Comparison of ENCODE assay signal across 10 mouse cellular contexts in the genomic region with DNA sequence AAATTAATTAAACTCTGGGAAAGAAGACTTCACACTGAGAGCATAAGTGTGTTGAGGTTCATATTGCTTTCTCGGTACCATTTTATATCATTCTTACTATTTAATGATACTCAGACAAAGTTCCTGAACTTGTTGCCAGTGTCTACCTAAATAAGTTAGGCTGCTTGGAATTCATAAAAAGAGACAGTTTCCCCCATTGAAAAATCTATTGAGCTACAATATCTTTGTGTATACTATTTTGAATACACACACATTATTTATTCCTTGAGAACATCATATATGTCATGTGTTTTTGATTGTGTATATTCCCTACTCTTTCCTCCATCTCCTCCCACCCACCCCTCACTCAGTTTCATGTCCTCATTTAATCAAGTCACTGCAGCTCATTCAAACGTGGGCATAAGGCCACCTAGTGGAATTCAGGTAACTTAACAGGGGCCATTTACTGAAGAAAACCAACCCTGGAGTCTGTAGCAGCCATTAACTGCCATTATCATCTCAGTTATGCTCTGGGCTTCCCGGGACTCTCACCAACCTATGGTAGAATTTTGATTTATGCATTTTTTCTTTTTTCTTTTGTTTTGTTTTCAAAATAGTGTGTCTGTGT. TPM values are rescaled to one million over a fixed set of nuclear protein-coding genes. Genes with fewer than 3 reads are reported as not detected.
DNase-seq lines count a peak whose midpoint lies in the region; ATAC-seq and TF ChIP-seq lines count a peak whose summit lies in the region.
"Had no signal": no experiment of that assay in that cellular context is flagged by ENCODE, and none has a peak within 500 bp of the region (broad histone marks: within the 10 kb centered on the region; RNA-seq: fewer than 3 reads in every experiment).

No protein-coding gene starts in this region.

- H3K4me3 ChIP-seq in left cerebral cortex, adult 2 months: peak overlapping the region; percentile 34; the same call in 1 of the 2 replicates
- H3K4me3 ChIP-seq in liver, embryonic 11.5 days (ENCODE audit: low read depth, low read length): no peak overlapping the region
- H3K4me3 ChIP-seq: embryonic facial prominence, embryonic 12.5 days had no signal

- H3K27me3 ChIP-seq in liver, embryonic 11.5 days (replicated peaks; ENCODE audit: control insufficient read depth, insufficient read depth, low read length): no peaks in the 10 kb centered on the region
- no peaks in the 10 kb centered on the region for H3K27me3 ChIP-seq in splenic B cell, adult 2 months (ENCODE audit: control insufficient read depth, insufficient read depth, low read length, poor library complexity, severe bottlenecking)
- H3K27me3 ChIP-seq: embryonic facial prominence, embryonic 12.5 days had no signal

- DNase-seq in left cerebral cortex, adult 2 months (ENCODE audit: extremely low spot score in 1 of 2, low spot score in 2 of 2): no peak
- no peak for DNase-seq in left cerebral cortex, adult 9 months (ENCODE audit: low spot score in 2 of 2)
- DNase-seq in adipocyte (ENCODE audit: low spot score): peak; percentile 87
- DNase-seq in liver, embryonic 11.5 days (ENCODE audit: low spot score): no peak
- DNase-seq in splenic B cell, adult 2 months (ENCODE audit: low read depth, low spot score): peak; percentile 77
- no peak for DNase-seq in urinary bladder, postnatal 36 days (ENCODE audit: low spot score in 2 of 2)
- no peak for DNase-seq in gastrocnemius, postnatal 14 days
- no peak for DNase-seq in kidney, adult 8-10 months

- peak; percentile 38 for TF ChIP-seq CTCF in left cerebral cortex, adult 2 months (IDR thresholded peaks at IDR 0.05)

- no peaks in the 10 kb centered on the region for H3K9me3 ChIP-seq in liver, embryonic 11.5 days (ENCODE audit: control insufficient read depth, low read length)
- H3K9me3 ChIP-seq: embryonic facial prominence, embryonic 12.5 days had no signal

- intact Hi-C loops in left cerebral cortex, adult 2 months (cut with DNase I): no loop called here
- intact Hi-C loops in gastrocnemius, postnatal 14 days (cut with DNase I; ENCODE audit: low total_unique reads): no loop called here

- WGBS in liver, embryonic 11.5 days: 44% methylated on average over 3 of the region's 3 CpGs

- H3K4me2 ChIP-seq in liver, embryonic 11.5 days: peak overlapping the region; percentile 57
- H3K4me2 ChIP-seq: embryonic facial prominence, embryonic 12.5 days had no signal

- ATAC-seq in liver, embryonic 11.5 days (replicated peaks; ENCODE audit: low FRiP score): no peak

- no peaks in the 10 kb centered on the region; the same call in 1 of the 2 replicates for H3K4me1 ChIP-seq in liver, embryonic 11.5 days (replicated peaks; ENCODE audit: control insufficient read depth, insufficient read depth, low read length)
- H3K4me1 ChIP-seq: embryonic facial prominence, embryonic 12.5 days had no signal

- no peaks in the 10 kb centered on the region for H3K36me3 ChIP-seq in liver, embryonic 11.5 days (ENCODE audit: control insufficient read depth, insufficient read depth, low read length)
- no peaks in the 10 kb centered on the region; the same call in 1 of the 2 replicates for H3K36me3 ChIP-seq in splenic B cell, adult 2 months (ENCODE audit: control insufficient read depth, insufficient read depth, low read length, poor library complexity, severe bottlenecking)
- H3K36me3 ChIP-seq: embryonic facial prominence, embryonic 12.5 days had no signal

- no peak overlapping the region for H3K9ac ChIP-seq in liver, embryonic 11.5 days (ENCODE audit: low read depth, low read length)
- H3K9ac ChIP-seq: embryonic facial prominence, embryonic 12.5 days had no signal

- peak overlapping the region; percentile 76 for H3K27ac ChIP-seq in left cerebral cortex, adult 2 months
- H3K27ac ChIP-seq in liver, embryonic 11.5 days (ENCODE audit: low read depth, low read length): no peak overlapping the region
- H3K27ac ChIP-seq: embryonic facial prominence, embryonic 12.5 days had no signal

RNA-seq across cellular contexts. Expression of a gene that starts 0.7 kb away (rescaled TPM):
- 1 to 10 TPM; 1.3 to 1.7 TPM for total RNA-seq in left cerebral cortex, adult 2 months (2021)
- 2.1 and 2.4 TPM in 2 replicates for polyA plus RNA-seq in liver, embryonic 11.5 days (2014; fragmentation: Nextera tagmentation; extraction: Ambion mirVana)
- 1 to 10 TPM; 3.6 to 4.0 TPM for total RNA-seq in gastrocnemius, postnatal 14 days (2021)

RNA-seq across cellular contexts. Expression of a gene that starts 26.4 kb away (rescaled TPM):
- total RNA-seq in left cerebral cortex, adult 2 months (2021): not detected
- not detected in 2 replicates for polyA plus RNA-seq in liver, embryonic 11.5 days (2014; fragmentation: Nextera tagmentation; extraction: Ambion mirVana)
- under 1 TPM in 1 of 2 experiments, not detected in 1; 0.11 TPM for total RNA-seq in gastrocnemius, postnatal 14 days (2021)
- polyA plus RNA-seq: embryonic facial prominence, embryonic 12.5 days; neural tube, embryonic 14.5 days had no signal

Comparison
In these comparisons a context has a peak if more than half of its experiments do, and no peak if none do; other contexts are left out.
1. DNase-seq: peak in adipocyte (single experiment) and splenic B cell, adult 2 months (single experiment); none in left cerebral cortex, adult 2 months (0 of 2), left cerebral cortex, adult 9 months (0 of 2), liver, embryonic 11.5 days (single experiment), urinary bladder, postnatal 36 days (0 of 2), gastrocnemius, postnatal 14 days (single experiment) and kidney, adult 8-10 months (0 of 2).